Mouse (Mus musculus) E14TG2a.4 (cell line): ENCODE data around the gene Crb2.

Experiments
- H3K27me3 ChIP-seq: 2 replicates; pipeline ENCODE4 v1.6.1; 2014; ENCODE audit warnings: low read length, control low read depth; ENCODE audit not compliant: insufficient read depth
- H3K36me3 ChIP-seq: 2 replicates; pipeline ENCODE4 v1.6.1; 2014; ENCODE audit warnings: low read length, control low read depth; ENCODE audit not compliant: insufficient read depth
- H3K4me1 ChIP-seq: replicated peaks from 2 replicates; pipeline ENCODE4 v1.6.1; 2014; ENCODE audit warnings: low read depth, low read length, control low read depth
- H3K4me3 ChIP-seq: replicated peaks from 2 replicates; pipeline ENCODE4 v1.5.1; 2014; ENCODE audit warnings: mild to moderate bottlenecking, low read length
- H3K9me3 ChIP-seq: 2 replicates; pipeline ENCODE4 v1.6.1; 2014; ENCODE audit warnings: low read length, control low read depth
- CTCF ChIP-seq: conservative IDR thresholded peaks from 2 replicates; pipeline ENCODE4 v1.5.1; 2014; ENCODE audit warnings: low read length
- NANOG ChIP-seq: IDR thresholded peaks from 2 replicates; pipeline ENCODE4 v1.6.1; 2014; ENCODE audit warnings: borderline replicate concordance, low read length, mixed read lengths
- POU5F1 ChIP-seq: IDR thresholded peaks from 2 replicates; pipeline ENCODE4 v1.6.1; 2014; ENCODE audit warnings: low read length, borderline replicate concordance

The Crb2 gene

DNA sequence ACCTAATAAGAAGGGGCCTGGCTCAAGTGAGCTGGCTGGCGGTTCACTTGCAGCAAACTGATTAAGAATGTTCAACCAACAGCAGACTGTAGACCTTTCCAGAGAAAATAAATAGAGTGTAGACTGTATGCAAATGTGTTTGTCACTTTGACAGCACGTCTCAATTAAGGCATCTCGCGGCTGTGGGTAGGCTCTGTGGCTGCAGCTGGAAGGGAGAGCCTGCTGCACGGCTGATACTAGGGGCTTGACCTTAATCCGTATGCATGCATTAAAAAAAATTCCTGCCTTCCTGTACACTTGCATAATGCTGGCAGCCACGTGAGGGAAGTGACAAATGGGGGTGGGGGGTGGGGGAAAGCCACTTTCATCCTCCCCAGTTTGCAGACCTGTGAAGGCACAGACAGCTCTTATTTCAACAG lies 66.1 kb downstream of the Crb2 start:
- H3K4me1 ChIP-seq: peaks cover 3% of the 10 kb centered on the region; the same call in 1 of the 2 replicates
- no peaks in the 10 kb centered on the region for H3K36me3 ChIP-seq
- no peaks in the 10 kb centered on the region for H3K9me3 ChIP-seq
- no peaks in the 10 kb centered on the region for H3K27me3 ChIP-seq
- no peak overlapping the region for H3K4me3 ChIP-seq
- TF ChIP-seq CTCF (no peak), NANOG (no peak), POU5F1 (no peak)

DNA sequence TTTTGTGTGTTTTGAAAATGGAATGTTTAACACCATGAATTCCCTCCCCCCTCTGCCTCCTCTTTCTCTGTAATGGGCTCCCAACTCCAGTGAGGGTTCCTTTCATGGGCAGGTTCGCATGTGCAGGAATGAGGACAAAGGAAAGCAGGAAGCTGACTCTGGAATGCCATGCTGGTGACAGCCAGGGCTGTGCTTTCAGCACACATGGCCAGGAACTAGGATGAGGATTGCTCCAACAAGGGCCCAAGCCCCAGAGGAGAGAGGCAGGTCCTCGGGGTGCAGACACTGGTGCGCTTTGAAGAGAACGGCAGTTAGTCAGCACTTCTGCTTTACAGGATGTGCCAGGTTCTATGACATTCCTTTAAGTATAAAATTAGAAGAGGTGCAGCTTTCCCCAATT lies 66.7 kb downstream of the Crb2 start:
- peaks cover 3% of the 10 kb centered on the region; the same call in 1 of the 2 replicates for H3K4me1 ChIP-seq
- no peaks in the 10 kb centered on the region for H3K27me3 ChIP-seq
- TF ChIP-seq POU5F1 (no peak), NANOG (no peak), CTCF (no peak)
- no peaks in the 10 kb centered on the region for H3K9me3 ChIP-seq
- no peaks in the 10 kb centered on the region for H3K36me3 ChIP-seq
- H3K4me3 ChIP-seq: no peak overlapping the region
